In genomic region chr13:52682107-52682506, GRCm38 (mm10) we compare ENCODE assay signal across 30 mouse cellular contexts.
DNase-seq lines count a peak whose midpoint lies in the region; ATAC-seq lines count a peak whose summit lies in the region.
"Had no signal": no experiment of that assay in that cellular context is flagged by ENCODE, and none has a peak within 500 bp of the region (broad histone marks: within the 10 kb centered on the region; RNA-seq: fewer than 3 reads in every experiment).

No protein-coding gene starts in this region.

- H3K4me2 ChIP-seq in hindbrain, embryonic 12.5 days (replicated peaks), result no peak overlapping the region
- no peak overlapping the region for H3K4me2 ChIP-seq in hindbrain, embryonic 13.5 days
- H3K4me2 ChIP-seq: embryonic facial prominence, embryonic 15.5 days; hindbrain, embryonic 15.5 days; liver, embryonic 12.5 days had no signal

- H3K36me3 ChIP-seq in hindbrain, embryonic 12.5 days, result no peaks in the 10 kb centered on the region
- H3K36me3 ChIP-seq in hindbrain, embryonic 13.5 days, result no peaks in the 10 kb centered on the region
- H3K36me3 ChIP-seq: embryonic facial prominence, embryonic 10.5 days; embryonic facial prominence, embryonic 15.5 days; hindbrain, embryonic 15.5 days; liver, embryonic 12.5 days had no signal

- H3K27ac ChIP-seq in hindbrain, embryonic 12.5 days, result no peak overlapping the region
- H3K27ac ChIP-seq in hindbrain, embryonic 13.5 days, result no peak overlapping the region
- H3K27ac ChIP-seq: embryonic facial prominence, embryonic 10.5 days; embryonic facial prominence, embryonic 15.5 days; hindbrain, embryonic 15.5 days; layer of hippocampus, adult 2 months; liver, embryonic 12.5 days had no signal

- no peaks in the 10 kb centered on the region for H3K27me3 ChIP-seq in hindbrain, embryonic 12.5 days
- peaks cover 5% of the 10 kb centered on the region; the same call in 1 of the 2 replicates for H3K27me3 ChIP-seq in hindbrain, embryonic 13.5 days
- H3K27me3 ChIP-seq: embryonic facial prominence, embryonic 15.5 days; hindbrain, embryonic 15.5 days; liver, embryonic 12.5 days had no signal

- no peaks in the 10 kb centered on the region for H3K9me3 ChIP-seq in hindbrain, embryonic 12.5 days (replicated peaks)
- no peaks in the 10 kb centered on the region for H3K9me3 ChIP-seq in hindbrain, embryonic 13.5 days
- H3K9me3 ChIP-seq: embryonic facial prominence, embryonic 10.5 days; embryonic facial prominence, embryonic 15.5 days; hindbrain, embryonic 15.5 days; liver, embryonic 12.5 days had no signal

- H3K4me3 ChIP-seq in hindbrain, embryonic 12.5 days, result no peak overlapping the region
- no peak overlapping the region for H3K4me3 ChIP-seq in hindbrain, embryonic 13.5 days
- H3K4me3 ChIP-seq: embryonic facial prominence, embryonic 10.5 days; embryonic facial prominence, embryonic 15.5 days; hindbrain, embryonic 15.5 days; layer of hippocampus, adult 2 months; liver, embryonic 12.5 days; megakaryocyte, embryonic 14.5 days had no signal

- no peak overlapping the region for H3K9ac ChIP-seq in hindbrain, embryonic 12.5 days
- no peak overlapping the region for H3K9ac ChIP-seq in hindbrain, embryonic 13.5 days
- H3K9ac ChIP-seq: embryonic facial prominence, embryonic 15.5 days; hindbrain, embryonic 15.5 days; liver, embryonic 12.5 days; liver, postnatal 0 days had no signal

- DNase-seq in embryo, embryonic 10.5 days (ENCODE audit: low spot score), result peak; percentile 38
- DNase-seq in embryo, embryonic 10 days (ENCODE audit: low spot score), result no peak
- DNase-seq in thymus, postnatal 14 days, result peak; percentile 15
- no peak for DNase-seq in thymus, adult 18-20 months
- no peak for DNase-seq in urinary bladder, adult 2 months (ENCODE audit: low spot score)
- DNase-seq in layer of hippocampus, adult 9-11 months, result no peak
- DNase-seq: adrenal gland, adult 2 months; adrenal gland, postnatal 36 days; cerebellum, adult 11 months; cerebellum, adult 9-10 months; cerebellum, postnatal 36 days; gastrocnemius, postnatal 14 days; heart, postnatal 14 days; kidney, adult 2 months; kidney, postnatal 36 days; liver, postnatal 0 days; lung, postnatal 4 days; right cerebral cortex, adult 18-20 months; spleen, adult 18-20 months had no signal

- peaks cover 14% of the 10 kb centered on the region; the same call in 1 of the 2 replicates for H3K4me1 ChIP-seq in hindbrain, embryonic 12.5 days
- H3K4me1 ChIP-seq in hindbrain, embryonic 13.5 days (replicated peaks), result peaks cover 11% of the 10 kb centered on the region
- H3K4me1 ChIP-seq: hindbrain, embryonic 15.5 days; liver, embryonic 12.5 days; megakaryocyte, embryonic 14.5 days had no signal

- 30% methylated on average over 5 of the region's 5 CpGs for WGBS in hindbrain, embryonic 12.5 days
- 24% methylated on average over 5 of the region's 5 CpGs for WGBS in hindbrain, embryonic 13.5 days

- 0 out of 2 replicates have a peak, but pooled peaks have one; percentile 43 for ATAC-seq in hindbrain, embryonic 12.5 days (ENCODE audit: low FRiP score)
- no peak for ATAC-seq in hindbrain, embryonic 13.5 days (ENCODE audit: low FRiP score)
- ATAC-seq: activated CD4-positive, CD25-positive, alpha-beta regulatory T cell, adult 4 months; forebrain, embryonic 14.5 days; liver, embryonic 12.5 days; liver, postnatal 0 days; lung, postnatal 0 days had no signal

Comparison
In these comparisons a context has a peak if more than half of its experiments do, and no peak if none do; other contexts are left out.
1. DNase-seq: peak in embryo, embryonic 10.5 days (single experiment) and thymus, postnatal 14 days (single experiment); none in embryo, embryonic 10 days (single experiment), thymus, adult 18-20 months (0 of 2), urinary bladder, adult 2 months (single experiment) and layer of hippocampus, adult 9-11 months (single experiment).